Mouse (Mus musculus): ENCODE measurements around the gene Slfn3.

DNA sequence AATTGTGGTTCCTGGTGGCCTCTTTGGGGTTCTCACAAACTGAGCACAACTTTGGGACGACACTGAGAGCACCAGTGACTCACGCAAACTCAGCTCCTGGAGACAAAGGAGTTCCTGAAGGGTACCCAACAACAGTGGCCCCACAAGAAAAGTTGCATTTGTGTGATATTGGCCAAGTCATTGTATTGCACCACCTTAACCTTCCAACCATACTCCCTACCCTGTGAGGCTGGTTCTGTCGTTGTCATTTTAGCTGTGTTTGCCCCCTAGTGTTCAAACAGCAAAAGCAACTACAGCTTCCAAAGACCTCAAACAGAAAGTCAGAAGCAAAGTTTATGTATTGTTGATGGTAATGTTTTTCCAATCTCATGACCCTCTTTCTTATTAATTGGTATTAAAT is 72.0 kb downstream of the Slfn3 start:
- TF ChIP-seq POLR2A (IDR thresholded peaks at IDR 0.05; ENCODE audit: low read depth, low read length) (no peak), CTCF (IDR thresholded peaks at IDR 0.05; ENCODE audit: borderline replicate concordance, insufficient read depth, low read length) (no peak)
